Mouse (Mus musculus): Measurements from ENCODE around the gene Naif1.
"Not testable (repeated sequence)": the region's sequence is repeated elsewhere in the genome, so short reads cannot be mapped to it uniquely, and the experiment has no call there.

The Naif1 gene

DNA sequence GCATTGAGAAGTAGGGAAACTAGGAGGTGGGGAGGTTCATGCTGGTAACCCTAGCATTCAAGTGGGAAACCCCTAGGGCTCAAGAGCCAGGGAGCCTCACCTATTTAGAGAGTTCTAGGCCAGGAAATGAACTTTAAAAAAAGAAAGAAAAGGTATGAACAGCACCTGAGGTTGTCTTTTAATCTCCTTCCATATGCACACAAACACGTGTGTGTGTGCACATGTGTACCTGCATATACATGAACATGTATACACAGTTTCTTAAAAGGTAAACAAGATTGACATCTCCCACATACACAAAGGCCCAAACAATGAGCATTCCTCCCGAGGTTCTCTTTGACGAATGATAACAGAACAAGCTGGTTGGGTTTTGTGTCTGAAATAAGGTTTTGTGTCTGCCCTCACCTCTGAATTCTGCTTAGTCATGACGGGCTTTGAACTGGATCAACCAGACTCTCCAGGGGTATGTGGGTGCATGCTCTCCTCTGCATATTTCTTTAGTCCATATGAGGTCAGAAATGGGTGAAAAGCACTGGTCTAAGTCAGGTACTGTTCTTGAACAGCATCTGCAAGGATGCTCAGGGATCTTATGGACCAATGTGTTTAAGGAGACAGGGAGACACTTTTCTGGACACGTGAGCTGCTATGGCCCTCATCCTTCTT lies 3.5 kb downstream of the Naif1 start:
- CTCF ChIA-PET = interaction anchor here (0.6 kb wide), 1 partner anchor 334 kb away, joined by 8 read pairs; no protein-coding TSS in a partner anchor

DNA sequence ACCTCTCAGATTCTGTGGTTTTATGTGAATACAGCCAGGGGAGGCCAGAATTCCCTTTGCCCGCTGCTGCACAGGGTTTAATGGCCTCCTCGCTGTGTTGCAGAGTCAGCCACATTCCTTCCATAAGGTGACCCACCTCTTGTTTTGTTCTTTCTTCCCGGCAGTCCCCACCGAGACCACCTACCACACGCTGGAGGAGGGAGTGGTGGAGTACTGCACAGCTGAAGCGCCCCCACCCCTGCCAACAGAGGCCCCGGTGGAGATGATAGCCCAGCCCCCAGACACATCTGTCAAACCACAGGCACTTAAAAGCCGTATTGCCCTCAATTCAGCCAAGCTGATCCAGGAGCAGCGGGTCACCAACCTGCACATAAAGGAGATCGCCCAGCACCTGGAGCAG lies 4.4 kb downstream of the Naif1 start:
- CTCF ChIA-PET = no interaction called here

DNA sequence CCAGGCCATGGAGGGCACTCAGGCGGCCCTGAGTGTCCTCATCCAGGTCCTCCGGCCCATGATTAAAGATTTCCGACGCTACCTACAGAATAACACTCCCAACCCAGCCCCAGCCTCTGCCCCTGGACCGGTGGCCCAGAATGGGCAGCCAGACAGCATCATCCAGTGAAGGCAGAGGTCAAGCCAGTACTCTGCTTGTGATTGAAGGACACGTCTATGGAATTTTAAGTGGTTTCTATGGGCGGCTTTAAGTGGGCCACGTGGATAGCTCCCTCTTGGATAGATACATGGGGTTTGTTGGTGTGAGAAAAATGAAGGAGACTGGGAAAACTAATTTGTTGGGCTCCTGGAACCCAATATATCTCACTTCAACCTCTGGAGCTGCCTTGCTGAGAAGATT lies 4.8 kb downstream of the Naif1 start:
- CTCF ChIA-PET = no interaction called here

DNA sequence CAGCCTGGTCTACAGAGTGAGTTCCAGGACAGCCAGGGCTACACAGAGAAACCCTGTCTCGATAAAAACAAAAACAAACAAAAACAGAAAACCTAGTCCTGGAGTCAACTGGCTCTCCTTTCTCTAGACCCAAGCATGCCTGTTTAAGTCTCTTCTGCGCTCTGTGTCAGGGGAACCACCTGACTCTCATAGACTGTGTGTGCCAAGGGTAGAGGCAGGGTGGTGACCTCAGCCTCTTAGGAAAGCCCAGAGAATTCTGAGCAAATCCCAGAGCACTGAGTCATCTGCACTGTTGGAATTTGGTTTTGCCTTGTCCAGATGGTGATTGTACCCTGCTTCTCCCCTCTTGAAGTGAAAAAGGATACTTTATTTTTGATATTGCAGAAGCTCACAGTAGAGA lies 8.0 kb downstream of the Naif1 start:
- CTCF ChIA-PET = no interaction called here

DNA sequence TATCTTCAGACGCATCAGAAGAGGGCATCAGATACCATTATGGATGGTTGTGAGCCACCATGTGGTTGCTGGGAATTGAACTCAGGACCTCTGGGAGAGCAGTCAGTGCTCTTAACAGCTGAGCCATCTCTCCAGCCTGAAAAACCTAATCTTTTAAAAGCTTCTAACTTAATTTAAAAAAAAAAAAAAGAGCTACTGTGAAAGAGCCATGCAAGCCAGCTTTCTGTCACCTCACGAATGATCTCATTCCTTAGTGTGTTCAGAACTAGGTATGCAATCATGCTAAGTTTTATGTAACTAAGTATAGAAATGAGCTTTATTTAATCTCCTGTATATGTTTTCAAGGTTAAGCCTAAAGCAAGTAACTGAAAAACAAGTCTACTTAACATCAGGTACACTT lies 9.4 kb downstream of the Naif1 start:
- CTCF ChIA-PET = no interaction called here

DNA sequence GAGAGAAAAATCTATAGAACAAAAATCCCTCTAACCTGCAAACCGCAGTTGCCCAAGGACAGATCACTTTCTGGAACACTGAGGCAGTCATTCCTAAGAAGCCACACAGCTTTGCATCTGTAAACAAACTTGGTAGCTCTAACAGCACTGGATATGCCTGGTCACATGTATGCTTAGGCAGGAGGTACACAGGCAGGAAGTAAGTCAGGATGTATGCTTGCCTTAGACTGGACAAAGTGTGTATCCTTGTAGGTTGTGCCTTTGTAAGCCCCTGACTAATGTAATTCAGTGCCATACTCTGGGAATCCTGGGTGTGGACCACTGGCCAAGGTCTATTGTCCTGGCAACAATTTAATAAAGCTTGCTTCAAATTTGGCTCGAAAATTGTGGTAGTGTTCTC lies 13.5 kb downstream of the Naif1 start:
- CTCF ChIA-PET = no interaction called here

DNA sequence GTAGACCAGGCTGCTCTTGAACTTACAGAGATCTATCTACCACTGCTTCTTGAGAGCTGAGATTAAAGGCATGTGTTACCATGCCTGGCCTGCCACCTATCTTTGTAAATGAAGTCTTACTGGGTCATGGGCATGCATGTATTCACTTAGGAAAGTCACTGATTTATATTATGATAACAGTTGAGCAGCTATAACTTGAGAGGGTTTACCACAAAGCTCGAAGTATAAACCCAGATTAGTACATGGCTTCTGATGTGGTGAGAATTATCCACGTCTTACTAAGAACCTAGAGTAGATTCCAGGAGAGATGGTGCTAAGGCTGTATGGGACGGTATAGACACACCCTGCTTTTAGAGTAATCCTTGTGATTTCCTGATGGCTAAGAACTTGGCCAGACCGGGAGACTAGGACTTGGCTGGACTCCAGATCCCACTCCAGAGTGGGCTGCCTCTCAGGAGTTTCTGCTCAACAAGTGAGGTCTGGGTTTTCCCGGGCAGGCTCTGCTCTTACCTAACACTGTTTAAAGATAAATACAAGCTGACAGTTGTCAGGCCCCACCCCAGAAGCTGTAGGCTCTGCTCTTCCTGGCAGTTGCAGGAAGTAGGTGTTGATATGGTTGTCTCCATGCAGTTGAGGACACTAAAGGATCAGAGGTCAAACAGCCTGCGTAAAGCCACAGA lies 14.1 kb downstream of the Naif1 start:
- CTCF ChIA-PET = interaction anchor here (0.6 kb wide), 1 partner anchor 58 kb away, joined by 8 read pairs; no protein-coding TSS in a partner anchor

DNA sequence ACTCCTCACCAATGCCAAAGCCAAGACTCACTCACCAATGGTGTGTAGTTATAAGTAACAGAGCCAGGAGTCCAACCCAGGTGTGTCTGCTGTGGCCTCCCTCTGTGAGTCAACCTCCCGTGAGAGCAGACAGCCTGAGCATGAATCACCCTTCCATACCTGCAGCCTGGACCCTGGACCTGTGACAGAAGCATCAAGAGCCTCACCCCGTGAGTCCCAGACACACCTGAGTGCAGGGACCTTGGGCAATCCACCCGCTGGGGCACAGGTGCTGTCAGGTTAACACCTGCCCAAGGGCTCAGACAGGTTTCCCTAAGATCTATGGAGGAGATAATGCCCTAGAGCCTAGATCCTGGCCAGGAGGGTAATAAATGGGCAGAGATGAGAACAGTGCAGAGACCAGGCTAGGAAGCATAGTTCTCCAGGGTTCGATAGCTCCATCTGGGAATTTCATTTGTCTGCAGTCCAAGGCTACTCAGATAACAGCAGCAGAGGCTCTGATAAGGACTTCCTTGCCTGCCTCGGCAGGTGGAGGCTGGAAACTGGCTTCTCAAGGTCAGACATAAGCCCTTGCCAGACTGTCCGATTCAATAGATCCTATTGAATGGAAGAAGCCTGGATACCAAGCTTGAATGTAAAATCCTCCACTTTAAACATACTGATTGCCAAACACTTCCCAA lies 20.9 kb downstream of the Naif1 start:
- CTCF ChIA-PET = no interaction called here

DNA sequence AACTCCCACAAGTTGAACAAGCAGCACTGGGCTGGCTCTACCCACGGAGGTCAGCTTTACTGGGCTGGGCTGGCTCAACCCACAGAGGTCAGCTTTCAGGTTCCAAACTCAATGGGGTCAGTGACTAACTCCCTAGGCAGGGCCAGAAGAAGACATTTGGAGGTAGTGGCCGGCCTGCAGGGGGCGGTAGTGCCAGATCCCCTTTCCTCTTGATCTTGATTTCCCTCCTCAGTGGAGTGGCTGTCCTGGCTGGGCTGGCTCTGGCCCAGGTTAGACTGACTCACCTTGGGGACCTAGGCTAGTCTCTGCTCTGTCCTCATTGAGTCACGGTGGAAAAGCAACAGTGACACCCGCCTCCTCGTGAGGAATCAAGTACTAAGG lies 21.4 kb downstream of the Naif1 start:
- CTCF ChIA-PET = no interaction called here

DNA sequence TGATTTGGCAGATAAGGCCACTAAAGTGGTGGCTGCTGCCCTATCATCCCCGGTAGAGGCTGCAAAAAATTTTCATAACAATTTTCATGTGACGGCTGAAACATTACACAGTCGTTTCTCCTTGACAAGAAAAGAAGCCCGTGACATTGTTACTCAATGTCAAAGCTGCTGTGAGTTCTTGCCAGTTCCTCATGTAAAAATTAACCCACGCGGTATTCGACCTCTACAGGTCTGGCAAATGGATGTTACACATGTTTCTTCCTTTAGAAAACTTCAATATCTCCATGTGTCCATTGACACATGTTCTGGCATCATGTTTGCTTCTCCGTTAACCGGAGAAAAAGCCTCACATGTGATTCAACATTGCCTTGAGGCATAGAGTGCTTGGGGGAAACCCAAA lies 25.1 kb downstream of the Naif1 start:
- CTCF ChIA-PET = not testable (repeated sequence)

DNA sequence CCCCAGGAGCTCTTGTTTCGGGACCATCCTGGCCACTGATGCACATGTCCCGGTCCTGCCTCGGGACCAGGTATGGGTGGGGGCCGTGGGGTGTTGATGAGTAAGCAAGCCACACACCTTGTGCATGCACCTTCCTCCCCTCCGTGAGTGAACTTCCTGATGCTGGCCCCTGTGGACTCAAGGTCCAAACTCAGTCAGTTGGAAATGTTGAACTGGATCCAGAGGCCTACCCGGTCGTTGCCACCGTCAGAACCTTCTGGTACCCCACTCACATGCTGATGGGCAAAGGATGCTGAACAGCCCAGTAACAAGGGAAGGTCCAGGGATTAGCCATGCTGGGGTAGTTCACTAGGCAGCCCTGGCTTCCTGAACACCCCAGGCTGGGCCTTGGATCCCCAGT lies 32.1 kb downstream of the Naif1 start:
- CTCF ChIA-PET = no interaction called here

DNA sequence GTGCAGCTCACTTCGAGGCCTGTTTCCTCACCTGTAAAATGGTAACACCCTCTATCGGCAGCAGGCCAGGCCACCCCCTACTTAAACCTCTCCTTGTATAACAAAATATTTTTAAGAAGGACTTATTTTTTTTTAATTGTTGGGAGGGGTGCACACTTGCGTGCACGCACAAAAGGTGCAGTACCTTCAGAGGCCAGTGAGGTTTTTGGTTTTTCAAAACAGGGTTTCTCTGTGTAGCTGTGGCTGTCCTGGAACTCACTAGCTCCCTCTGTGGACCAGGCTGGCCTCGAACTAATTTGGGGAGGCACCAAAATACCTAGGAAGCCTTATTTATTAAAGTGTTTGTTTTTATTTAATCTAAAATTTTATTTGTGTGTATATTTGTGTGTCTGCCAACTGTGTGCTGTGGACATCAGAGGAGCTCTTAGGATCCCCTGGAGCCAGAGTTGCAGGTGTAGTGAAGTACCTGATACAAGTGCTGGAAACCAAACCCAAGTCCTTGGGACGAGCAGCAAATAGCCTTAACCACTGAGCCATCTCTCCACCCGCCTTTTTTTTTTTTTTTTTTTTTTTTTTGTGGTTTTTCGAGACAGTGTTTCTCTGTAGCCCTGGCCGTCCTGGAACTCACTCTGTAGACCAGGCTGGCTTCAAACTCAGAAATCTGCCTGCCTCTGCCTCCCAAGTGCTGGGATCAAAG lies 33.1 kb downstream of the Naif1 start:
- CTCF ChIA-PET = no interaction called here

DNA sequence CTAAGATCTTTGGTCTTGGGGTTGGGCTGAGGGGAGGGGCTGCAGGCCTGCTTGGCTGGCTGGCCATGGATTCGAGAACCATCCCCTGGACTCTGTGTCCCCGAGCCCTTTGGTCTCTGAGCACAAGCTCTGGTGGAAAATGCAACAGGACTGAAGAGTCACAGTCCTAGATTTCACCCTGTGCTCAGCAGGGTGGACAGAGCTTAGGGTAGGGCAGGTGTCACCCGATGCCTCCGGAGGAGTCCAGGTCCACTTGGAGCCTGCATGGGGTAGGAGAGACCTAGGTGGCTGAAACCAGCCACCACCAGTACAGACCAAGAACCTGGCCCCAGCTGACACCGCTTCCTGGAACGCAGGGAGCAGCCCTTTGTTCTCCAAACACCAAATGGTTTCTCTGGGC lies 34.7 kb downstream of the Naif1 start:
- CTCF ChIA-PET = no interaction called here

DNA sequence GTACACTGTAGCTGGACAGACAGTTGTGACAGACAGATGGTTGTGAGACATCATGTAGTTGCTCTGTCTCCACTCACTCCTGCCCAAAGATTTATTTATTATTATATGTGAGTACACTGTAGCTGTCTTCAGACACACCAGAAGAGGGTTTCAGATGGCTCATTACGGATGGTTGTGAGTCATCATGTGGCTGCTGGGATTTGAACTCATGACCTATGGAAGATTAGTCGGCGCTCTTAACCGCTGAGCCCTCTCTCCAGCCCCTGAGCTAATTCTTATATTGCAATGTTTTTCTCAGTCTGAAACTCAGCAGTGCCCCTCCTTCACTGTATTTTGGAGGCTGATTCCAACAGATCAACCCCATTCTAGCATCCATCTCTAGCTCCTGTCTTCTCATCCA lies 35.5 kb downstream of the Naif1 start:
- CTCF ChIA-PET = interaction anchor here (0.6 kb wide), 1 partner anchor 53 kb away, joined by 3 read pairs; no protein-coding TSS in a partner anchor

DNA sequence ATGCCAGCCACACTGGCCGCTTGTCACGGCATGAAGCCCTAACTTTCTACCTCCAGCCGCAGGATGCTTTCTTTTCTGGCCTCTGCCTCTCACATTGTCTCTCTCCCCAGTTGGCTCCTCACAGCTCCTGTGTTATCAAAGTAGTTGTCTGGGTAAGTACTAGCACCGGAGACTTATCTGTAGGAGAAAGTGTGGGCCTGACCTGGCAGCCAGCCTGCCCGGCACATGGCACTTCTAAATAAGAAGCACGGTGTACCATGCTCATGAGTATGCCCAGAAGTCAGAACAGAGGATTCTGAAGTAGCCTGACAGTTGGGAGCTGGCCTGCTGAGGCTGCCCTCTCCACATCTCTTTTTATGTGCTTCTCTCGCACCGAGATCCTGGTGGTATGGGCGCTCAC lies 35.9 kb downstream of the Naif1 start:
- CTCF ChIA-PET = interaction anchor here (0.6 to 1.1 kb wide), 2 partner anchors 19 to 89 kb away, joined by 3 read pairs; no protein-coding TSS in a partner anchor

DNA sequence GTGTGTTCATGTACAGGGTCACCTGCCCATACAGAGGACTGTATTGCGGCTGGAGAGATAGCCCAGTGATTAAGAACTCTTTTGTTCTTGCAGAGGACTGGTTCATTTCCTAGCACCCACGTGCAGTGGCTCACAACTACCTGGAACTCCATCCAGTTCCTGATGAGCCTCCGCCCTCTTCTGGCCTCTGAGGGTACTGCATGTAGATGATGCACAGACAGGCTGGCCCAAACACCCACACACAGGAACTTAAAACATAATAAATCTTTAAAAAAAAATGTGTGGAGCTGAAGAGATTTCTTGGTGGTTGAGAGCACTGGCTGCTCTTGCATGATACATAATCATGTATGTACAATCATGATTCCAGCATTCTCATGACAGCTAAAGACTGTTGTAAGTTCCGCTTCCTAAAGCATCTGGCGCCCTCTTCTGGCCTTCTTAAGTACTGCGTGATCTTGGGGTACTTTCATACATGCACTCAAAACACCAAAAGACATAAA lies 36.9 kb downstream of the Naif1 start:
- CTCF ChIA-PET = interaction anchor here (0.9 to 1.4 kb wide), 4 partner anchors 20 to 90 kb away, joined by 3 to 22 read pairs (median 5); no protein-coding TSS in a partner anchor

DNA sequence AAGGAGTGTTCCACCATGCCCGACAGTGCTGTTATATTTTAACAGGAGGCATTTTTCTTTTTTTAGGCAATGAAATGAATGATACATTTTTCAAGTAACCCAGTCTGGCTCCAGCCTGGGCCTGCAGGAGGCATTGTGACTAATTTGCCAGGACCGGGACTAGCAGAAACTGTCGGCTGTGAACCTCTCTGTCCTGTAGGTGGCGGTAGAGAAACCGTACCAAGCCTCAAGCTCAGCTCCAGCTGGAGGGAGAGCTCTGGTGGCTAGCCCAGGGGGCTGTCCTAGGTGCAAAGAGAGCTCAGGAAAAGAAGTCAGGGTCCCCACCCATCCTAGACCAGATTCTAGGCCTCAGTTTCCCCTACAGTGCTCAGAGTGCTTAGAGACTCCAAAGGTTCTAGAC lies 38.4 kb downstream of the Naif1 start:
- CTCF ChIA-PET = interaction anchor here (1.3 to 1.4 kb wide), 2 partner anchors 49 to 76 kb away, joined by 3 to 7 read pairs; no protein-coding TSS in a partner anchor

DNA sequence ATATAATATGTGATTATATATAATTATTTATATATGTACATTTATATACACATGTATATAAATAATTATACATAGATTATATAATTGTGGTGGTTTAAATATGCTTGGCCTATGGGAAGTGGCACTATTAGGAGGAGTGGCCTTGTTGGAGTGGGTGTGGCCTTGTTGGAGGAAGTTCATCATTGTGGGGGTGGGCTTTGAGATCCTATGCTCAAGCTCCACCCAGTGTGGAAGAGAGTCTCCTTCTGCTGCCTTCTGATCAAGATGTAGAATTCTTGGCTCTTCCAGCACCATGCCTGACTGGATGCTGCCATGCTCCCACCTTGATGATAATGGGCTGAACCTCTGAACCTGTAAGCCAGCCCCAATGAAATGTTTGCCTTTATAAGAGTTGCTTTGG lies 40.5 kb downstream of the Naif1 start:
- CTCF ChIA-PET = interaction anchor here (0.9 kb wide), 1 partner anchor 44 kb away, joined by 3 read pairs; the partner anchor contains the start of gene Fam102a

DNA sequence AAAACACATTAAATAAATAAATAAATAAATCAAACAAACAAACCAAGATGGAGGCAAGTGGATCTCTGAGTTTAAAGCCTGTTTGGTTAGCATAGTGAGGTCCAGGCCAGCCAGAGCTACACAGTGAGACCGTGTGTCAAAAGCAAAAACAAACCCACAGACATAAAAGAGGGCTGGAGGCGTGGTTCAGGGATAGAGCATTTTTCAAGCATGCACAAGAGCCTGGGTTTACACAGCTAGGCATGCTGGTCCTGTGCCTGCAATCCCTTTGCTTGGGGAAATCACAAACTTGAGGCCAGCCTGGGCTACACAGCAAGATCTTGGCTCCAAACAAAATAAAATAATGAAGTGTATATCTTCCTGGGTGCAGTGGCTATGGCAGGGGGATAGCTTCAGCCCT lies 42.4 kb downstream of the Naif1 start:
- CTCF ChIA-PET = no interaction called here

DNA sequence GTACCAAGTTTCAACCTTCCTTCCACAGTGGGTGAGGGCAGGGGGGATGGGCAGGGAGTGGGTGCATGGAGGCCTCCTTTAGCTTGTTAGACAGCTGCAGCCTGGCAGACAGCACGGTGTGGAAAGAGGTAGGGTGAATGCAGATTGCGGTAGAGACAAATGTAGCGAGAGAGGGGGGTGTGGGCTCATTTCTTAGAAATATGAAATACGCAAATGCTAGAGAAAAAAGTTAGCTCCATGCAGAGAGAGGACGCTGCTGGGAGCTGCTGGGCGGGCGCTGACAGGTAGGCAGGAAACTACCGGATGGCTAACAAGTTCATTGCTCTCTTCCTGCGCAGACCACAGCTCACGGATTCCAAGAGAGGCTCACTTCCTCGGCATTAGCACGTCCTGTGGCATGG lies 43.0 kb downstream of the Naif1 start:
- CTCF ChIA-PET = interaction anchor here (0.6 kb wide), 1 partner anchor 52 kb away, joined by 3 read pairs; no protein-coding TSS in a partner anchor

DNA sequence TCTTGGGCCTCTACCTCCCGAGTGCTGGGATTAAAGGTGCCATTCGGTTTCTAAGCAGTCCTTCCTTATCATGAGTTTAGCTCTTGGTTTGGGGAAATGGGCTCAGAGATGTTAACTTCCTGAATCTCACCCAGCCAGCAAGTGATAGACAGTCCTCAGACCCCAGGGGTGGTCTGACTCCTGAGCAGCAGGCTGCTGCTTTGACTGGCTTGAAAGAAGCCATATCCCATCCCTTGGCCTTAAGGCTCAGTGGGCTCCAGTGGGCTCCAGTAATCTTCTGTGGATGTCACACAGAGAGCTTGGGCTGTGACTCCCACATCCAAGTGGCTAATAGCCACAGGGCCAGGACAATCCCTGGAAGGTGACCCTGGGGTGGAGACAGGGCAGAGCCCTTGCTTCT lies 44.3 kb downstream of the Naif1 start:
- CTCF ChIA-PET = interaction anchor here (0.7 kb wide), 1 partner anchor 403 kb away, joined by 3 read pairs; no protein-coding TSS in a partner anchor

All from spleen, embryonic (tissue).